In genomic region chr2:28467860-28468485, GRCm38 (mm10) we compare ENCODE assay signal across 7 mouse cellular contexts. TPM values are rescaled to one million over a fixed set of nuclear protein-coding genes. Genes with fewer than 3 reads are reported as not detected.
DNase-seq lines count a peak whose midpoint lies in the region; ATAC-seq lines count a peak whose summit lies in the region.

Gene Mrps2, plus strand, starts transcription at chr2:28468066.

- peak within 1 kb of the TSS; percentile 94 for H3K9ac ChIP-seq in intestine, embryonic 16.5 days (ENCODE audit: low read depth, low read length)
- H3K9ac ChIP-seq in midbrain, embryonic 11.5 days (ENCODE audit: low read length): peak within 1 kb of the TSS; percentile 98

- no peaks in the 10 kb centered on the region for H3K27me3 ChIP-seq in intestine, embryonic 16.5 days (replicated peaks; ENCODE audit: control insufficient read depth, insufficient read depth, low read length)
- peaks cover 5% of the 10 kb centered on the region; the same call in 1 of the 2 replicates for H3K27me3 ChIP-seq in midbrain, embryonic 11.5 days (ENCODE audit: control insufficient read depth, insufficient read depth, low read length)

- peak; percentile 85 to 89 for DNase-seq in adrenal gland, adult 18-20 months (ENCODE audit: low spot score in 2 of 2)
- peak; percentile 82 for DNase-seq in embryo, embryonic 11.5 days (ENCODE audit: low read depth, low spot score)
- DNase-seq in gastrocnemius, postnatal 4 days (ENCODE audit: low spot score in 2 of 2): peak; percentile 69 to 86
- DNase-seq in left cerebral cortex, postnatal 36 days (ENCODE audit: low spot score in 2 of 2): peak; percentile 84 to 85
- peak; percentile 100 for DNase-seq in midbrain, embryonic 11.5 days (ENCODE audit: low spot score, missing footprints)
- DNase-seq in skeletal muscle tissue, adult 2 months (ENCODE audit: low read depth, low spot score): peak; percentile 63

- intact Hi-C loops in left cerebral cortex, postnatal 36 days (cut with DNase I): loop anchor here (5.0 kb wide), 1 partner anchor 701 kb away; no protein-coding TSS in a partner anchor

- under 1% methylated on average over 52 of the region's 52 CpGs for WGBS in intestine, embryonic 16.5 days
- WGBS in midbrain, embryonic 11.5 days: under 1% methylated on average over 46 of the region's 52 CpGs

- peak; percentile 90 for ATAC-seq in intestine, embryonic 16.5 days
- peak; percentile 92 for ATAC-seq in midbrain, embryonic 11.5 days (ENCODE audit: low FRiP score)

- H3K27ac ChIP-seq in intestine, embryonic 16.5 days (ENCODE audit: low read length): no peak within 1 kb of the TSS
- no peak within 1 kb of the TSS for H3K27ac ChIP-seq in midbrain, embryonic 11.5 days (ENCODE audit: low read depth, low read length)

- peak within 1 kb of the TSS; percentile 59 for H3K4me2 ChIP-seq in intestine, embryonic 16.5 days (ENCODE audit: low read depth, low read length)
- peak within 1 kb of the TSS; percentile 87 for H3K4me2 ChIP-seq in midbrain, embryonic 11.5 days

- peaks cover 14% of the 10 kb centered on the region for H3K4me1 ChIP-seq in intestine, embryonic 16.5 days (ENCODE audit: control insufficient read depth, insufficient read depth, low read length)
- peaks cover 6% of the 10 kb centered on the region for H3K4me1 ChIP-seq in midbrain, embryonic 11.5 days (ENCODE audit: control insufficient read depth, insufficient read depth, low read length)

- peaks cover 2% of the 10 kb centered on the region; the same call in 1 of the 2 replicates for H3K9me3 ChIP-seq in intestine, embryonic 16.5 days (ENCODE audit: control insufficient read depth, low read length)
- H3K9me3 ChIP-seq in midbrain, embryonic 11.5 days (ENCODE audit: control insufficient read depth, low read length): peaks cover 1% of the 10 kb centered on the region; the same call in 1 of the 2 replicates

- H3K4me3 ChIP-seq in intestine, embryonic 16.5 days (ENCODE audit: low read length): peak within 1 kb of the TSS; percentile 90
- peak within 1 kb of the TSS; percentile 95 for H3K4me3 ChIP-seq in midbrain, embryonic 11.5 days (ENCODE audit: low read depth, low read length)

- peaks cover 30% of the 10 kb centered on the region for H3K36me3 ChIP-seq in intestine, embryonic 16.5 days (ENCODE audit: control insufficient read depth, insufficient read depth, low read length)
- H3K36me3 ChIP-seq in midbrain, embryonic 11.5 days (ENCODE audit: control insufficient read depth, insufficient read depth, low read length): peaks cover 28% of the 10 kb centered on the region

RNA-seq across cellular contexts. Expression of gene Mrps2, which starts in this region (rescaled TPM):
- 10 to 100 TPM; 54.4 to 63.2 TPM for total RNA-seq in adrenal gland, adult 18-20 months (2021)
- 10 to 100 TPM; 35.6 to 39.2 TPM for total RNA-seq in gastrocnemius, postnatal 4 days (2021)
- 61.1 and 66.9 TPM in 2 replicates for polyA plus RNA-seq in intestine, embryonic 16.5 days (2015; fragmentation: Nextera tagmentation; extraction: Ambion mirVana)
- total RNA-seq in left cerebral cortex, postnatal 36 days (2021): 10 to 100 TPM; 35.4 to 39.0 TPM
- 65.9 and 71.6 TPM in 2 replicates for polyA plus RNA-seq in midbrain, embryonic 11.5 days (2014; fragmentation: Nextera tagmentation; extraction: Ambion mirVana)
